Mouse (Mus musculus) stomach, embryonic 15.5 days (tissue): ENCODE data around the gene Crtc2. TPM values are rescaled to one million over a fixed set of nuclear protein-coding genes. Genes with fewer than 3 reads are reported as not detected.

Experiments used
- ATAC-seq: fragments of 200-750 bp; cut with Nextera tagmentation; 2 replicates; pipeline ENCODE4 v1.8.0; 2017; ENCODE audit warnings: low read depth, moderate number of reproducible peaks, moderate TSS enrichment; ENCODE audit not compliant: insufficient read depth, low FRiP score
- H3K27ac ChIP-seq: fragments of 300-500 bp; sonication (generic); 2 replicates; pipeline ENCODE4 v1.5.1; 2015; ENCODE audit warnings: mild to moderate bottlenecking, inconsistent platforms
- H3K27me3 ChIP-seq: fragments of 300-500 bp; sonication (generic); replicated peaks from 2 replicates; pipeline ENCODE4 v1.6.1; 2015; ENCODE audit warnings: inconsistent platforms
- H3K36me3 ChIP-seq: fragments of 300-500 bp; sonication (generic); 2 replicates; pipeline ENCODE4 v1.6.1; 2015; ENCODE audit warnings: inconsistent platforms
- H3K4me1 ChIP-seq: fragments of 300-500 bp; sonication (generic); 2 replicates; pipeline ENCODE4 v1.6.1; 2015; ENCODE audit warnings: inconsistent platforms
- H3K4me2 ChIP-seq: fragments of 300-500 bp; sonication (generic); 2 replicates; pipeline ENCODE4 v1.6.1; 2015; ENCODE audit warnings: mild to moderate bottlenecking, inconsistent platforms
- H3K4me3 ChIP-seq: fragments of 300-500 bp; sonication (generic); replicated peaks from 2 replicates; pipeline ENCODE4 v1.5.1; 2015; ENCODE audit warnings: inconsistent platforms
- H3K9ac ChIP-seq: fragments of 300-500 bp; sonication (generic); 2 replicates; pipeline ENCODE4 v1.6.1; 2015; ENCODE audit warnings: inconsistent platforms
- H3K9me3 ChIP-seq: fragments of 300-500 bp; sonication (generic); 2 replicates; pipeline ENCODE4 v1.6.1; 2016; ENCODE audit warnings: inconsistent platforms
- WGBS: fragments of 180-500 bp; shearing (Covaris S2); methylation state at CpG from one replicate; pipeline ENCODE4 v1.1.7; 2015; 5-methylcytosine and 5-hydroxymethylcytosine counted together
- microRNA-seq: library from miRNA; unstranded; fragments of <30 nt; microRNA quantifications from one replicate; pipeline ENCODE4, GENCODE M21; 2016
- polyA plus RNA-seq: library from polyadenylated mRNA; unstranded; fragments of >200 nt; fragmentation: Nextera tagmentation; extraction: Ambion mirVana; gene quantifications from 2 replicates; pipeline ENCODE4 v1.2.1, GENCODE M21; 2015

Crtc2 gene
- polyA plus RNA-seq, 1 experiment from 2014 or later: 16.5 TPM

GRCm38 (mm10) chr3:90292345-90293275 lies 38.6 kb downstream of the Crtc2 start, which contains the start of gene Gatad2b:
TSS of gene Gatad2b (plus strand) at chr3:90293178.
- WGBS: under 1% methylated on average over 44 of the region's 47 CpGs
- peak; percentile 99 for ATAC-seq
- Histone ChIP-seq H3K9me3 (no peaks in the 10 kb centered on the region), H3K27me3 (no peaks in the 10 kb centered on the region), H3K4me2 (peak within 1 kb of the TSS; percentile 68), H3K36me3 (no peaks in the 10 kb centered on the region), H3K9ac (peak within 1 kb of the TSS; percentile 81), H3K4me1 (0 out of 2 replicates have a peak, but pooled peaks cover 11% of the 10 kb centered on the region), H3K4me3 (peak within 1 kb of the TSS; percentile 85), H3K27ac (peak within 1 kb of the TSS; percentile 97)

GRCm38 (mm10) chr3:90293352-90294063 lies 39.5 kb downstream of the Crtc2 start:
- Histone ChIP-seq H3K4me2 (peak overlapping the region; percentile 68), H3K9me3 (no peaks in the 10 kb centered on the region), H3K9ac (peak overlapping the region; percentile 81), H3K4me3 (peak overlapping the region; percentile 85), H3K36me3 (no peaks in the 10 kb centered on the region), H3K4me1 (0 out of 2 replicates have a peak, but pooled peaks cover 11% of the 10 kb centered on the region), H3K27ac (peak overlapping the region; percentile 95), H3K27me3 (no peaks in the 10 kb centered on the region)
- 0 out of 2 replicates have a peak, but pooled peaks have one; percentile 2 for ATAC-seq
- WGBS: under 1% methylated on average over 27 of the region's 68 CpGs

- Histone ChIP-seq H3K27me3 (no peaks in the 10 kb centered on the region), H3K4me2 (peak overlapping the region; percentile 68), H3K4me3 (peak overlapping the region; percentile 85), H3K27ac (peak overlapping the region; percentile 95; the same call in 1 of the 2 replicates), H3K9ac (peak overlapping the region; percentile 81), H3K9me3 (no peaks in the 10 kb centered on the region), H3K36me3 (no peaks in the 10 kb centered on the region), H3K4me1 (0 out of 2 replicates have a peak, but pooled peaks cover 11% of the 10 kb centered on the region)
- no peak for ATAC-seq
- WGBS: 4% methylated on average over 11 of the region's 11 CpGs
Observed at GRCm38 (mm10) chr3:90294064-90294440, 40.1 kb downstream of the Crtc2 start.

GRCm38 (mm10) chr3:90294651-90295050 lies 40.7 kb downstream of the Crtc2 start:
- Histone ChIP-seq H3K9me3 (no peaks in the 10 kb centered on the region), H3K27ac (no peak overlapping the region), H3K4me1 (0 out of 2 replicates have a peak, but pooled peaks cover 11% of the 10 kb centered on the region), H3K4me2 (peak overlapping the region; percentile 68), H3K4me3 (peak overlapping the region; percentile 85), H3K9ac (no peak overlapping the region), H3K27me3 (no peaks in the 10 kb centered on the region), H3K36me3 (no peaks in the 10 kb centered on the region)
- no peak for ATAC-seq
- 58% methylated on average over 2 of the region's 2 CpGs for WGBS

GRCm38 (mm10) chr3:90305801-90306200 lies 51.8 kb downstream of the Crtc2 start:
- Histone ChIP-seq H3K9me3 (no peaks in the 10 kb centered on the region), H3K27ac (no peak overlapping the region), H3K4me2 (no peak overlapping the region), H3K4me1 (no peaks in the 10 kb centered on the region), H3K9ac (no peak overlapping the region), H3K4me3 (no peak overlapping the region), H3K27me3 (no peaks in the 10 kb centered on the region), H3K36me3 (no peaks in the 10 kb centered on the region)
- ATAC-seq: no peak
- 65% methylated on average over 3 of the region's 3 CpGs for WGBS

- ATAC-seq: no peak
- H3K4me3 ChIP-seq: no peak overlapping the region
Observed at GRCm38 (mm10) chr3:90309589-90309988, 55.6 kb downstream of the Crtc2 start.

GRCm38 (mm10) chr3:90313367-90313766 lies 59.4 kb downstream of the Crtc2 start:
- no peak overlapping the region for H3K4me2 ChIP-seq
- H3K4me1 ChIP-seq: no peaks in the 10 kb centered on the region
- H3K9me3 ChIP-seq: no peaks in the 10 kb centered on the region
- H3K4me3 ChIP-seq: no peak overlapping the region
- H3K9ac ChIP-seq: no peak overlapping the region
- no peaks in the 10 kb centered on the region for H3K27me3 ChIP-seq
- no peak for ATAC-seq
- H3K36me3 ChIP-seq: no peaks in the 10 kb centered on the region
- no peak overlapping the region for H3K27ac ChIP-seq

More at GRCm38 (mm10) chr3:90309589-90309988, 55.6 kb downstream of the Crtc2 start:
- H3K36me3 ChIP-seq: no peaks in the 10 kb centered on the region
- no peak overlapping the region for H3K4me2 ChIP-seq
- no peak overlapping the region for H3K27ac ChIP-seq
- no peak overlapping the region for H3K9ac ChIP-seq
- H3K4me1 ChIP-seq: no peaks in the 10 kb centered on the region
- H3K9me3 ChIP-seq: no peaks in the 10 kb centered on the region
- H3K27me3 ChIP-seq: no peaks in the 10 kb centered on the region

Small RNA genes lying within 50 kb of the gene (microRNA-seq; reads per million reads assigned to microRNA genes)
- not detected for gene Mir7012

Other genes with a start within 250 kb of the Crtc2 start
- 163 and 166 TPM in 2 replicates for gene 4933434E20Rik, start 202.5 kb upstream of the Crtc2 start, polyA plus RNA-seq
- 170 and 189 TPM in 2 replicates for gene Ubap2l, start 201.5 kb upstream of the Crtc2 start, polyA plus RNA-seq
- 505 and 543 TPM in 2 replicates for gene Tpm3, start 181.5 kb upstream of the Crtc2 start, polyA plus RNA-seq
- gene Nup210l, start 150.0 kb upstream of the Crtc2 start, polyA plus RNA-seq: 0.19 and 0.27 TPM in 2 replicates
- 1,026 and 1,361 TPM in 2 replicates for gene Rps27, start 40.5 kb upstream of the Crtc2 start, polyA plus RNA-seq
- gene Rab13, start 40.5 kb upstream of the Crtc2 start, polyA plus RNA-seq: 30.9 and 31.0 TPM in 2 replicates
- 109 and 115 TPM in 2 replicates for gene Jtb, start 22.6 kb upstream of the Crtc2 start, polyA plus RNA-seq
- 21.4 and 22.5 TPM in 2 replicates for gene Creb3l4, start 10.7 kb upstream of the Crtc2 start, polyA plus RNA-seq
- gene Slc39a1, start 6.0 kb upstream of the Crtc2 start, polyA plus RNA-seq: 104 and 111 TPM in 2 replicates
- 4.0 and 4.2 TPM in 2 replicates for gene Dennd4b, start 11.0 kb downstream of the Crtc2 start, polyA plus RNA-seq
- 10.5 and 10.8 TPM in 2 replicates for gene Gatad2b, start 39.0 kb downstream of the Crtc2 start, polyA plus RNA-seq
- gene Slc27a3, start 135.8 kb downstream of the Crtc2 start, polyA plus RNA-seq: 14.5 and 16.1 TPM in 2 replicates
- 27.0 and 29.2 TPM in 2 replicates for gene Ints3, start 179.5 kb downstream of the Crtc2 start, polyA plus RNA-seq
- 5.3 and 5.7 TPM in 2 replicates for gene Npr1, start 211.7 kb downstream of the Crtc2 start, polyA plus RNA-seq
- 151 and 168 TPM in 2 replicates for gene Ilf2, start 222.0 kb downstream of the Crtc2 start, polyA plus RNA-seq
- gene Snapin, start 236.9 kb downstream of the Crtc2 start, polyA plus RNA-seq: 71.6 and 78.5 TPM in 2 replicates